Mouse (Mus musculus) lung, adult 2 months (tissue): ENCODE measurements around the gene Trim16.

Experiments
- CTCF ChIP-seq: fragments of 200-500 bp; IDR thresholded peaks from 2 replicates; pipeline ENCODE4 v1.5.1; 2011; ENCODE audit warnings: mild to moderate bottlenecking, low read length, control low read depth; ENCODE audit not compliant: insufficient read depth
- POLR2A ChIP-seq: fragments of 200-500 bp; IDR thresholded peaks from 2 replicates; pipeline ENCODE4 v1.6.1; 2011; ENCODE audit warnings: low read depth, mild to moderate bottlenecking, control low read depth, low read length, borderline replicate concordance; ENCODE audit errors: extremely low read depth

DNA sequence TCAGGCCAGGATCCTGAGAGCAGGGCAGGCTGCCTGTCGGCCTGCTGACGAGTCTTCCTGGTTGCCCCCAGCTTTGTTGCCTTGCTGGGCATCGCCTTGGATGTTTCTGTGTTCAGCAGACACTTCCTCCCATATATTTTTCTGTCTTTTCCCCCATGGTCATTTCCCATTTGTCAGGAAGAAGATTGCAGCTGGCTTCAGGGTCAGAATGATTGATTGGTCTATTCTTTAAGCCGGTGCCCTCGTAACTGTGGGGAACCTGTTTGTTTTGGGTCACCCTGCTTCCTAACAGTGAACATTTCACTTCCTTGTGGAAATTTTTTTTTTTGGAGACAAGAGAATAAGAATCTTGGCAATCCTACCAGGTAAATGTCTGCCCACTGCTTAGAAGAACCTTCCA, 65.3 kb downstream of the Trim16 start:
- no peak for TF ChIP-seq CTCF
- no peak for TF ChIP-seq POLR2A
